Mouse (Mus musculus) C2C12 (cell line): ENCODE results near the gene Wdr59.

Experiments used
- CTCF ChIP-seq: IDR thresholded peaks from one replicate; pipeline ENCODE4 v1.5.1; 2011; ENCODE audit not compliant: control insufficient read depth, insufficient read depth, insufficient read length
- MAX ChIP-seq: IDR thresholded peaks from one replicate; pipeline ENCODE4 v1.6.1; 2011; ENCODE audit warnings: mild to moderate bottlenecking, control low read depth
- MYOD1 ChIP-seq: IDR thresholded peaks from one replicate; pipeline ENCODE4 v1.6.1; 2011; ENCODE audit warnings: low read depth; ENCODE audit not compliant: control insufficient read depth, insufficient read length
- MYOG ChIP-seq: IDR thresholded peaks from one replicate; pipeline ENCODE4 v1.6.1; 2011; ENCODE audit not compliant: control insufficient read depth, insufficient read length; ENCODE audit errors: extremely low read depth
- USF1 ChIP-seq: IDR thresholded peaks from one replicate; pipeline ENCODE4 v1.6.1; 2011; ENCODE audit warnings: low read depth, mild to moderate bottlenecking, control low read depth, moderate library complexity

- TF ChIP-seq CTCF: no peak
- no peak for TF ChIP-seq MYOG
- TF ChIP-seq MAX: no peak
- no peak for TF ChIP-seq USF1
- TF ChIP-seq MYOD1: no peak
Observed at GRCm38 (mm10) chr8:111564093-111564492, 42.2 kb upstream of the Wdr59 start.
